Mouse (Mus musculus): Measurements from ENCODE around the gene Otub1.

- TF ChIP-seq CTCF (IDR thresholded peaks at IDR 0.05; ENCODE audit: low read depth, low read length) (peak; percentile 59), GATA1 (IDR thresholded peaks at IDR 0.05; ENCODE audit: borderline replicate concordance, low read length) (no peak)
Measured at GRCm38 (mm10) chr19:7234537-7235221, 28.6 kb upstream of the Otub1 start.

All from G1E (cell line).